Mouse (Mus musculus): ENCODE measurements at regions not wholly inside any gene's neighbourhood (a gene's known extent, or its start where the extent isn't known, plus 50 kb on each side); places are given as distances from the start of the nearest gene placed in this dataset.

DNA sequence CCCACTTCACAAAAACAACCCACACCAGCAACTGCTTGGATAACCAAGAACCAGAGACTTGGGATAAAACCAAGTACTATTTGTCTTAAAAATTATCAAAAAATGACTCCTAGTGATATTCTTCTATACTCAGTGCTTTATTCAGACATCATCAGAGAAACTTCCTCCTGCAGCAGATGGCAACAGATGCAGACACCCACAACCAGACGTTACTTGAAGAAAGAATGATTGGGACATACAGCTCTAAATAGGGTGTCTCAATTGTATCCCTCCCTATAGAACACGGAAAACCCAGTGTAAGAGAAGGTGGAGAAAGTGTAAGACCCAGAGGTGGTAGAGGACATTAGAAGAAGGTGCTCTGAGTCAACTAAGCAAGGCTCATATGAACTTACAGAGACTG is 569.6 kb downstream of the Rapgef2 start:
- no peak for TF ChIP-seq CTCF (conservative IDR thresholded peaks at IDR 0.05; ENCODE audit: low read length)
- TF ChIP-seq POU5F1 (IDR thresholded peaks at IDR 0.05; ENCODE audit: borderline replicate concordance, low read length), result no peak
